Mouse (Mus musculus) right cerebral cortex, postnatal 25 days (tissue): Measurements from ENCODE around the gene Zfp46.

Experiments
- DNase-seq: peaks from one replicate; pipeline ENCODE4 v3.0.0; 2022

Gene Zfp46

DNA sequence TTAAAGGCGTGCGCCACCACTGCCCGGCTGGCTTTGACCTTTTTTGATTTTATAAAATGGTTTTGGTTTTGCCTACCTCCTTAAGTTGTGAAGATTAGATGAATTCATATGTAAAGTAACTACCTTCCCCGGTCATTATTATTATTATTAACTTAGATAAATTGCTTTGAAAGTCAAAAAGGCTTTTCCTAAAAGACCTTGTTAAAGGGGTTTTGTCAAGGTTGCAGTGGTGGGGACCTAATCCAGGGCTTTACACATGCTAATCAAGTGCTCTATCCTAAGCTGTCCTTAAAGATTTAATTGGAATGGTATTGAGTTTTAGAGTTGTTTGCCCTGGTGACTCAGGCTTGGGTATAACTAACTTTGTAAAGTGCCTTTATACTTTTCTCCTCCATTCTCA is 33.2 kb downstream of the Zfp46 start:
- DNase-seq, result no peak

DNA sequence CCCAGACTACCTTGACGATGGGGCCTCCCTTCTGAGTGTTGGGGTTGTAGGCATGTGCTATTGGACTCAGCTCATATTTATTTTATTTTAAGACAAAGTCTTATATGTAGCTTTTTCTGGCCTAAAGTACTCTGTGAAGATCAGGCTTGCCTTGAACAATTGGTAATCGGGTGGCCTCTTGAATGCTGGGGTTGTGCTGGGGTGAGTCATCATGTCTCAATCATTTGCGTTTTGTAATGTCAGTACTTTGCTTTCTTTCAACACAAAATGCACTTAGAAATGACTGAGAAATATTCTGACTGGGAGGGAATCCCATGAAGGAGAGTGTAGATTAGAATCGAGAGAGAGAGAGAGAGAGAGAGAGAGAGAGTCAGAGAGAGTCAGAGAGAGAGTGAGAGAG is 35.5 kb downstream of the Zfp46 start:
- DNase-seq, result no peak

DNA sequence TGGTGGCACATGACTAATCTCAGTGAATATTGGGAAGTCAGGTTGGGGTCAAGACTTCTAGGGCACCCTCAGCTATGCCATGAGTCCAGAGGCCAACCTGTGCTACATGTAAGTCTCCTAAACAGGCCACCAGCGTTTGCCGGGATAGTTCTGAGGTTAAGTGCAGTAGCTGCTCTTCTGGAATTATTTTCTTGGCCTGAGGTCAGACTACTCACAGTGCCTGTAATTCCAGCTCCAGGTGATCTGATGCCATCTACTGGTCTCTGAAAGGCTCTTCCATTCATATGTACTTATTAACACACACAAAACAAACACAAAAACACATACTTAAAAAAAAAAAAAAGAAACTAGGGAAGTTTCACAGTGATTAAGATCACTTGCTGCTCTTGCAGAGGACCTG is 39.7 kb downstream of the Zfp46 start:
- DNase-seq, result no peak

DNA sequence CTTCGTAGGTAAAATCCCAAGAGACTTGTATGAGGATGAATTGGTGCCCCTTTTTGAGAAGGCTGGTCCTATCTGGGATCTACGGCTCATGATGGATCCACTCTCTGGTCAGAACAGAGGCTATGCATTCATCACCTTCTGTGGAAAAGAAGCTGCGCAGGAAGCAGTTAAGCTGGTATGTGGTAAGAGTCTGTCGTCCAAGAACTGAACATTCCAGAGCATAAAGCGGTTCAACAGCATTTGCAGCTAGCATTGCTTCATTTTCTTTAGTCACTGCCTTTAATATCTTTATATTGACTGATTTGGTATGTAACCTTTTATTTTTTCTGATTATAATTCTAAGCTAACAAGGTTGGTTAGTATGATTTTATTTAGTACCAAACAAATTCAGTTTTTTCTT is 42.8 kb downstream of the Zfp46 start:
- no peak for DNase-seq

DNA sequence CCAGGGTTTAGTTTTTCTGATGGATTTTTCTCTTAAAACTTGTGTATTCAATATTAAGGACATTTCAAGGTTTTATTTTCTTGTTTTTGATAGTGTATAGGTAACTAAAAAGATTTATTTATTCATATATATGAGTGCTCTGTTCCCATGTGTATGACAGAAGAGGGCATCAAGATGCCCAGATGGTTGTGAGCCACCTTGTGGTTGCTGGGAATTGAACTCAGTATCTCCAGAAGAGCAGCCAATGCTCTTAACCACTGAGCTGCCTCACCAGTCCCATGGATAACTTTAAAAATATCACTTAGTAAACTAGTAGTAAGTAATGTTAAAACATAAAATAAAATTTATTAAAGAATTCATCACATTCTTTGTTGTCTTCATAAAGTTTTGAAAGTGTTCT is 43.6 kb downstream of the Zfp46 start:
- no peak for DNase-seq

DNA sequence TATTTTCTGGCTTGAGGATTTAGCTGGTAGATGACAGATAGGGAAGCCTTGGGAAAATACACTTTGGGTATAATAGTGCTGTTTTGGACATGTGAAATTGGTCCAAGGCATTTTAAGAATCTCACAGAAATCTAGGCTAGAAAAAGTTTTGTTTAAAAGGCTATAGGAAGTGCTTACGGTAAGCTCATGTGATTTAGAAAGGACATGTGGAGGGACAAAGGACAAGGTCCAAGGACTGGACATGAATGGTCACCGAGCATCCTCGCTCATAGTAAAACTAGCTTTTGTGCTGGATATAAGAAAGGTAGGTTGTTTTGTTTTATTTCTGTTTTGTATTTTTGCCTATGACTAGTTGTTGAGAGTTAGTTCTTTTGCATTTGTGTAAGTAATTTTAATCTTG is 47.2 kb downstream of the Zfp46 start:
- no peak for DNase-seq

DNA sequence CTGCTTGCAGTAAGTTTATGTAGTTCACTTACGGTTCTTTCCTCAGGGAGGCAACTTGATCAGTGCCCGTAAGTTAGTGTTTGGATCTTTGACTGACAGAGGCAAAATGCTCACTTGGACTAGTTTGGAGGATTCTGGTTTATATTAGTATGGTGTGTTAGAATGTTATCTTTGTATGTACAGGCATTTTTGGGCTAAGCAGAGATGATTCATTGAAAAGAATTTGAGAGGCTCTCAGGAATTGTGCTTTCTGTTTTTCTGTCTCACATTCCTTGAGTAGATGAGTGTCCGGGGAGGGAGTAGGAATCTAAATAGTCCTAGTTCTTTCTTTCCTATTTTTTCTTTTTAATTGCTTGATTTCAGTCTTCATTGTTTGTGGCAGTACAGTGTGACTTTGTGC is 48.7 kb downstream of the Zfp46 start:
- no peak for DNase-seq

DNA sequence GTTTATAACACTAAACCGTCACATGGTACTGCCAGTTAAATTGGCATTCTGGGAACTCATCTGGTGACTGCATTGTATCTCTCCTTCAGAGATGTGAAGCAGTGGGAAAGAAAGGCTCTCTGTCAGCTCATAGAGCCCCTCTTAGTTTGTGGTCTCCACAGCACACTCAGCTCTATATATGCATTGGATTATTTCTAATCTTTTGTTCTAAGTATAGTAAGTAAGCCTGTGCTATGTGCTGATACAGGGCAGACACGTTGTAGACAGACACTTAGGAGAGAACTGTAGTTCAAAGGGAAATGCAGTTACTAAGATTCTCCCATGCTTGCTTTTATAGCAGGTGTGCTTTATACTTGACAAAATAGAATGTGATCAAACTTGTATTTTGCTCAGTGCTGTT is 50.6 kb downstream of the Zfp46 start:
- DNase-seq, result no peak

DNA sequence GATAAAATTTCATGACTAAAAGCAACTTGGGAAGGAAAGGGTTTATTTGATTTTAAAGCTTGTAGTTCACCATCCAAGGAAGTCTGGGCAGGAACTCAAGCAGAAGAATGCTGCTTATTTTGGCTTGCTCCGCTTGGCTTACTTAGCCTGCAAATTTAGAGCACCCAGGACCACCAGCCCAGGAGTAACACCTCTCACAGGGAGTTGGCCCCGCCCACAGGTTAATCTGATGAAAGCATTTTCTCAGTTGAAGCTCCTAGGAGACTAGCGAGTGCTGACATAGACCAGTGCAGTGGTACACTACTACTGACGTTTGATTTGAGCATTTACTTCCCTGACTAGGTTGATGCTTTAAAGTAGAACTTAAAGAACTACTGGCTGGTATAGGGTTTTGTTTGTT is 52.6 kb downstream of the Zfp46 start:
- no peak for DNase-seq
